Mouse (Mus musculus): ENCODE data around the gene Plac8. TPM values are rescaled to one million over a fixed set of nuclear protein-coding genes. Genes with fewer than 3 reads are reported as not detected.

The Plac8 gene
- 0.72 and 0.74 TPM in 2 replicates for polyA plus RNA-seq (2012; rRNA removed)

GRCm38 (mm10) chr5:100572069-100572468 lies at the start of gene Plac8:
Plac8 (minus strand) TSS chr5:100572245.
- Histone ChIP-seq H3K27ac (ENCODE audit: insufficient read depth, low read length) (no peak within 1 kb of the TSS), H3K4me3 (replicated peaks; ENCODE audit: insufficient read depth, low read depth, low read length) (no peak within 1 kb of the TSS), H3K27me3 (ENCODE audit: control insufficient read depth, insufficient read depth, low read length) (no peaks in the 10 kb centered on the region), H3K4me1 (ENCODE audit: control insufficient read depth, insufficient read depth, low read length) (no peaks in the 10 kb centered on the region)
- TF ChIP-seq POLR2A (IDR thresholded peaks at IDR 0.05; ENCODE audit: borderline replicate concordance, insufficient read depth, low read length) = no peak
- no peak for TF ChIP-seq CTCF (IDR thresholded peaks at IDR 0.05; ENCODE audit: borderline replicate concordance, insufficient read depth, low read depth, low read length)
- 42% methylated on average over 7 of the region's 7 CpGs for WGBS
- no peak for DNase-seq

- Histone ChIP-seq H3K27ac (ENCODE audit: insufficient read depth, low read length) (no peak overlapping the region), H3K4me3 (replicated peaks; ENCODE audit: insufficient read depth, low read depth, low read length) (no peak overlapping the region), H3K4me1 (ENCODE audit: control insufficient read depth, insufficient read depth, low read length) (no peaks in the 10 kb centered on the region), H3K27me3 (ENCODE audit: control insufficient read depth, insufficient read depth, low read length) (no peaks in the 10 kb centered on the region)
- WGBS = 74% methylated on average over 9 of the region's 9 CpGs
- TF ChIP-seq CTCF (IDR thresholded peaks at IDR 0.05; ENCODE audit: borderline replicate concordance, insufficient read depth, low read depth, low read length) = no peak
- TF ChIP-seq POLR2A (IDR thresholded peaks at IDR 0.05; ENCODE audit: borderline replicate concordance, insufficient read depth, low read length) = no peak
- DNase-seq = no peak
Measured at GRCm38 (mm10) chr5:100620952-100621351, 48.9 kb upstream of the Plac8 start.

- H3K27me3 ChIP-seq (ENCODE audit: control insufficient read depth, insufficient read depth, low read length) = no peaks in the 10 kb centered on the region
- no peaks in the 10 kb centered on the region for H3K4me1 ChIP-seq (ENCODE audit: control insufficient read depth, insufficient read depth, low read length)
- no peak for TF ChIP-seq CTCF (IDR thresholded peaks at IDR 0.05; ENCODE audit: borderline replicate concordance, insufficient read depth, low read depth, low read length)
- no peak for TF ChIP-seq POLR2A (IDR thresholded peaks at IDR 0.05; ENCODE audit: borderline replicate concordance, insufficient read depth, low read length)
- H3K4me3 ChIP-seq (replicated peaks; ENCODE audit: insufficient read depth, low read depth, low read length) = no peak overlapping the region
- WGBS = 89% methylated on average over 15 of the region's 15 CpGs
- no peak for DNase-seq
- H3K27ac ChIP-seq (ENCODE audit: insufficient read depth, low read length) = no peak overlapping the region
Measured at GRCm38 (mm10) chr5:100619586-100620275, 47.7 kb upstream of the Plac8 start.

GRCm38 (mm10) chr5:100613896-100614768 lies 42.1 kb upstream of the Plac8 start:
- Histone ChIP-seq H3K27me3 (ENCODE audit: control insufficient read depth, insufficient read depth, low read length) (no peaks in the 10 kb centered on the region), H3K4me3 (replicated peaks; ENCODE audit: insufficient read depth, low read depth, low read length) (no peak overlapping the region), H3K4me1 (ENCODE audit: control insufficient read depth, insufficient read depth, low read length) (no peaks in the 10 kb centered on the region), H3K27ac (ENCODE audit: insufficient read depth, low read length) (no peak overlapping the region)
- 86% methylated on average over 17 of the region's 17 CpGs for WGBS
- TF ChIP-seq CTCF (IDR thresholded peaks at IDR 0.05; ENCODE audit: borderline replicate concordance, insufficient read depth, low read depth, low read length) (no peak), POLR2A (IDR thresholded peaks at IDR 0.05; ENCODE audit: borderline replicate concordance, insufficient read depth, low read length) (no peak)
- DNase-seq = no peak

- no peak for TF ChIP-seq CTCF (IDR thresholded peaks at IDR 0.05; ENCODE audit: borderline replicate concordance, insufficient read depth, low read depth, low read length)
- TF ChIP-seq POLR2A (IDR thresholded peaks at IDR 0.05; ENCODE audit: borderline replicate concordance, insufficient read depth, low read length) = no peak
- Histone ChIP-seq H3K4me3 (replicated peaks; ENCODE audit: insufficient read depth, low read depth, low read length) (no peak overlapping the region), H3K27me3 (ENCODE audit: control insufficient read depth, insufficient read depth, low read length) (no peaks in the 10 kb centered on the region), H3K27ac (ENCODE audit: insufficient read depth, low read length) (no peak overlapping the region), H3K4me1 (ENCODE audit: control insufficient read depth, insufficient read depth, low read length) (no peaks in the 10 kb centered on the region)
- DNase-seq = no peak
- 89% methylated on average over 9 of the region's 9 CpGs for WGBS
Measured at GRCm38 (mm10) chr5:100607868-100608267, 35.8 kb upstream of the Plac8 start.

GRCm38 (mm10) chr5:100607090-100607762 lies 35.2 kb upstream of the Plac8 start:
- H3K27ac ChIP-seq (ENCODE audit: insufficient read depth, low read length) = no peak overlapping the region
- no peak for TF ChIP-seq CTCF (IDR thresholded peaks at IDR 0.05; ENCODE audit: borderline replicate concordance, insufficient read depth, low read depth, low read length)
- no peak for TF ChIP-seq POLR2A (IDR thresholded peaks at IDR 0.05; ENCODE audit: borderline replicate concordance, insufficient read depth, low read length)
- DNase-seq = no peak
- no peak overlapping the region for H3K4me3 ChIP-seq (replicated peaks; ENCODE audit: insufficient read depth, low read depth, low read length)
- WGBS = 53% methylated on average over 4 of the region's 4 CpGs
- H3K4me1 ChIP-seq (ENCODE audit: control insufficient read depth, insufficient read depth, low read length) = no peaks in the 10 kb centered on the region
- no peaks in the 10 kb centered on the region for H3K27me3 ChIP-seq (ENCODE audit: control insufficient read depth, insufficient read depth, low read length)

- no peak for TF ChIP-seq POLR2A (IDR thresholded peaks at IDR 0.05; ENCODE audit: borderline replicate concordance, insufficient read depth, low read length)
- TF ChIP-seq CTCF (IDR thresholded peaks at IDR 0.05; ENCODE audit: borderline replicate concordance, insufficient read depth, low read depth, low read length) = no peak
- no peaks in the 10 kb centered on the region for H3K4me1 ChIP-seq (ENCODE audit: control insufficient read depth, insufficient read depth, low read length)
- 23% methylated on average over 9 of the region's 9 CpGs for WGBS
- no peak for DNase-seq
- no peaks in the 10 kb centered on the region for H3K27me3 ChIP-seq (ENCODE audit: control insufficient read depth, insufficient read depth, low read length)
- H3K4me3 ChIP-seq (replicated peaks; ENCODE audit: insufficient read depth, low read depth, low read length) = no peak overlapping the region
- H3K27ac ChIP-seq (ENCODE audit: insufficient read depth, low read length) = no peak overlapping the region
Measured at GRCm38 (mm10) chr5:100605828-100606229, 33.8 kb upstream of the Plac8 start.

All from cerebellum, adult 2 months (tissue).